Mouse (Mus musculus): Measurements from ENCODE around the gene Dynlt1b.
"Not testable (repeated sequence)": the region's sequence is repeated elsewhere in the genome, so short reads cannot be mapped to it uniquely, and the experiment has no call there.

Gene Dynlt1b

GRCm38 (mm10) chr17:6429945-6430344, at the start of gene Dynlt1b:
Gene Dynlt1b, plus strand, starts transcription at chr17:6430112.
- peak; percentile 100 for DNase-seq (ENCODE audit: low spot score)

DNA sequence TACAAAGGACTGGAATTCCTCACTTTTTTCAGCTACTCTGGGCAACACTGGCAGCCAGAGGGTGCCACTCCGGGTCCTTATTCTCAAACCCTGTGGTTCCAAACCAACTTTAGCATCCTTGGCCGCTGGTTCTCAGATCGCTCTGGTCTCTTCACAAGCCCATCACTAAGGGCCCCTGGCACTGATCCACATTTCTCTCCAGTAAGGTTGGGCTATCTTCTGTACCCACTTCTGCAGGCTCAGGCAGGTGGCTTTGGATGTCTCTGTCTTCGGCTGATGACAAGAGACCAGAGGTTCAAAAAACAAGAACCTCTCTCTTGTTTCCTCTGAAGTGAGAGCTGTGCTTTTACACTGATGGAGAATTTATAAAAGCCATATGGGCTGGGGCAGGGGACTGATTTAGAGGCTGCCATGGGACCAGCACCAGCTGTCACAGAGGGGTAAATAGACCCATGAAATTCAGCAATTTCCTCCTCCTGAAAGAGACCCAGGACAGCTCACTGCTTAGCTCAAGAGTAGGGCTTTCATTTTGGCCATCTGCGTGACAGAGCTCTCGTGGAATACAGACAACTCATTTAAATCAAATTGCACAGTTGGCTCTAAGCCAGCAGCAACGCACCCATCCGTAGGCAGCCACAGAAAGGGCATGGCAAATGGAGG, 49.6 kb upstream of the Dynlt1b start:
- not testable (repeated sequence) for DNase-seq (ENCODE audit: low spot score)

DNA sequence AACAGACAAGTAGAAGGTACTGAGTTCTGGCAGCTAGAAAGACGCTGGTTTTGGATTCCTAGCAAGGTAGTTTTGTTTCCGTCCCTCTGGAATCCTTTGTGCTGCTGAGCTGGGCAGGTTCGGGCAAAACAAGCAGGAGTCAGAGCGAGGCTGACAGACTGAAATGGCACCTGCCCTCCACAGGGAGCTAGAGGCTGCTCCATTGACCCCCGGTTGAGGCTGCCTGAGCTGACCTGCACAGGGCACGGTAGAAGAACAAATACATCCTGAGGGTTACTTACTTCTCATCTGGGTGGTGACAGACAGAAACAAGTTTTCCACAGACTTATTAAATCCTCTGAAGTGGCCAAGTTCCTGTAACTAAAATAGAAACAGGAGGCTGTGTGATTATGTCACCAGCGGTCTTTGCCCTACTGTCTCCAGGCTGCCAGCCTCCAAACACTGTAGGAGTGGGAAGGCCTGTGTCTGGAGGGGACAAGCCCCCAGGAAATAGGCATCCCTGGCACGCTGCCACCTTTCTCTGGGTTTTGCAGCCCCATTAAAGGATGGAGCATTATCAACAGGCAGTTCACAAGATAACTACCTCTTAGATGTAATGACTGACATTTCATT, 48.7 kb upstream of the Dynlt1b start:
- DNase-seq (ENCODE audit: low spot score) = not testable (repeated sequence)

DNA sequence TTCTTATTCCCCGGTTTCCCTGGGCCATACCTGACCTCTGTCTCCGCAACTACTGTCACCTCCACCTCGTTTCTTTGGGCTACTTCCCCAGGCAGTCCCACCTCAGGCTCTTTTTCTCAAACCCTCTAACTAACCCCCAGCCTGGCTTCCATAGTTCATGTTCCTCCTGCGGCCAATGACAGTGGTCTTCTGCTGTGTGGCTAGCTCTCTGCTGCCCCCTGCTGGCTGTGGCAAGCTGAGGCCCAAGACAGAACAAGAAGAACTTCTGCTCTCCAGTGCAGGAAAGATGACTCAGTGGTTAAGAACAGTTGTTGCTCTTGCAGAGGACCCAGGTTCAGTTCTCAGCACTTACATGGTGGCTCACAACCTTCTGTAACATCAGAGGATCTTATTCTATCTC, 43.0 kb upstream of the Dynlt1b start:
- not testable (repeated sequence) for DNase-seq (ENCODE audit: low spot score)

GRCm38 (mm10) chr17:6387380-6387911, 42.5 kb upstream of the Dynlt1b start:
- DNase-seq (ENCODE audit: low spot score) = not testable (repeated sequence)

GRCm38 (mm10) chr17:6389463-6389862, 40.4 kb upstream of the Dynlt1b start:
- DNase-seq (ENCODE audit: low spot score) = not testable (repeated sequence)

- DNase-seq (ENCODE audit: low spot score) = not testable (repeated sequence)
These were observed 39.2 kb upstream of the Dynlt1b start for GRCm38 (mm10) chr17:6390731-6391130.

- not testable (repeated sequence) for DNase-seq (ENCODE audit: low spot score)
These were observed 38.2 kb upstream of the Dynlt1b start for GRCm38 (mm10) chr17:6391736-6392135.

DNA sequence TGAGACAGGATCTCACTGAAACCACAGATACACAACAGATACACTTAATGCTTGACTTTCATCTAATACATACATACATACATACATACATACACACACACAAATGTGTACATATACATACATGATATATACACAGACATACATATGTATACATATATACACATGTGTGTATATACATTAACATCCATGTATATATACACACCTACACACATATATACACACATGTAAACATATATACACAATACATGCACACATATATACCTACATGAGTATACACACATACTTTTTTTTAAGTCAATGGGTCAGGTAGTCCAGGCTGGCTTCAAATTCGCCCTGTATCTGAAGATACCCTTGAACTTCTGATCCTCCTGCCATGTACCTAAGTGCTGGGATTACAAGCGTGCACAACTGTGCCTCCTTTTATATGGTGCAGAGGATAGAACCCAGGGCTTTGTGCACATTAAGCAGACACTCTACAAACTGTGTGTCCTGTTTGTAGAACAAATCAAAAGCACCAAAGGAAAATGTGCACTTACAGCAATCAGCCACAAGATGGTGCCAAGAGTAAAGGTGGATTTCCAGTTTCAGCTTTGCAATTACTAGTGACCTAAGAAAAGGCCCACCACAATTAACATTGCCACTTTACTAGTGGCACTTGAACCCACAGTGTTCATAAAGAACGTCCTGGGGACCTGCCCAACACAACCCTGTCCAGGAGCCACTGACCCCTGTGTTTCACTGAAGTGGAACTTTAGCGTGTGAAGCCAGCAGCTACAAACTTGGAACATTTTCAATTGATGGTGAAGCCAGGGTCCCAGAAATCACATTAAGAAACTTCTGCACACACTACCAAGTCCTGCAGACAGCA, 37.2 kb upstream of the Dynlt1b start:
- DNase-seq (ENCODE audit: low spot score) = not testable (repeated sequence)

GRCm38 (mm10) chr17:6398079-6398478, 31.8 kb upstream of the Dynlt1b start:
- not testable (repeated sequence) for DNase-seq (ENCODE audit: low spot score)

DNA sequence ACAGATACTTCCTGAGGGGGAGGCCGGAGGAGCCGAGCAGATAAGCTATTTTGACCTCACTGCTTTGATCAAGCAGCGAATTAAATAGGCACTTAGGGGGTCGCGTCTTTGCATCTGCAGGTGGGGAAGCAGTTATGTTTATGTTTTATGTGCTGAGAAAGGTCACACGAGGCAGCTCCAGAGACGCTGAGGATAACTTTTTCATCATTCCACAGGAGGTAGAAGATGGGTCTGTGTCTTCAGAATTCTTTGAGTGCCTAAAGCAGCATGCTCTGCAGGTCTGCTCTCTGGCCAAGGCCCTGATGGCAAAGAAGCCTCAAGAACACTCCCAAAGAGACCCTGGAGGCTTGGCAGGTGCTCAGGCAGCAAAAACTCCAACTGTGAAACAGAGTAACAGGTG, 31.1 kb upstream of the Dynlt1b start:
- DNase-seq (ENCODE audit: low spot score) = not testable (repeated sequence)

GRCm38 (mm10) chr17:6399281-6400096, 30.4 kb upstream of the Dynlt1b start:
- DNase-seq (ENCODE audit: low spot score) = not testable (repeated sequence)

- not testable (repeated sequence) for DNase-seq (ENCODE audit: low spot score)
These were observed 29.8 kb upstream of the Dynlt1b start for GRCm38 (mm10) chr17:6400097-6400489.

- DNase-seq (ENCODE audit: low spot score) = not testable (repeated sequence)
These were observed 25.4 kb upstream of the Dynlt1b start for GRCm38 (mm10) chr17:6404493-6404892.

DNA sequence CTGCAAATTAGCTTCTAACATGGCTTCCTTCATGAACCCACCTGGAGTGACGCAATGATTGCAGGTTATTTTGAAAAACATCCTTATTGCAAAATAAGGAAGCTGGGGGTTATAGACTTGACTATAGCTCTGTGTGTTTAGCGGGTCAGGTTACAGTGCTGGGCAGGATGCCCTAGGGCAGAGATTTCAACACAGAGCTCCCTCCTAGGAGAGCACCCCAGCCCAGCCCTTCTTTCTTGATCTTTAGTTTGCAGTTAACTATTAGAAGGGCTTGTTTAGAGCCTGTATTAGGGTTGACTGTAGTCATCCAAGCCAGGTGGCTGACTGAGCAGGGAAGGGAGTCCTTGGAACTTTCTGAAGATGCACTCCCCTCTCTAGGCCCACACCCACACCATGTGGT, 22.9 kb upstream of the Dynlt1b start:
- DNase-seq (ENCODE audit: low spot score) = not testable (repeated sequence)

DNA sequence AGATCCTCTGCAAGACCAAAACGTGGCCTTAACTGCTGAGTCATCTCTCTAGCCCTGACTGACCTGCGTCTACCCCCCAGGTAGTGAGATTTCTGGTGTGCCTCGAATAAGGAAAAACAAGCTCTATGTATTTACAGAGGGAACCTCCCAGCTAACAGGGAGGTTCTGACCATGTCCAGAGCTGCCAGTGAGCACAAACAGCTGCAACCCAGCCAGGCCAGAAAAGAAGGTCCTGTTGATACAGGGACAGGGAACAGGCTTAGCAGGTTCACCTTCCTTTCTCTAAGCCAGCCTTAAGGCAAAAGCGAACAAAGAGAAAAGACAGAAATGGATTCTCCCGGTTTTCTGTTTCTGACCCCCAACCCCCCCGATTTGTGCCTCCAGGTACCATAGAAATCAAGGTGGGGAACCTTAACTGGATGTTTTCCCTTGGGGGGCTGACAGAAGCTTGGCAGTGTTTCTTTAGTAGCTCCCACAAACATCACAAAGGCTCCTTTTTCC, 19.1 kb upstream of the Dynlt1b start:
- DNase-seq (ENCODE audit: low spot score) = not testable (repeated sequence)

GRCm38 (mm10) chr17:6417118-6417517, 12.8 kb upstream of the Dynlt1b start:
- DNase-seq (ENCODE audit: low spot score) = not testable (repeated sequence)

DNA sequence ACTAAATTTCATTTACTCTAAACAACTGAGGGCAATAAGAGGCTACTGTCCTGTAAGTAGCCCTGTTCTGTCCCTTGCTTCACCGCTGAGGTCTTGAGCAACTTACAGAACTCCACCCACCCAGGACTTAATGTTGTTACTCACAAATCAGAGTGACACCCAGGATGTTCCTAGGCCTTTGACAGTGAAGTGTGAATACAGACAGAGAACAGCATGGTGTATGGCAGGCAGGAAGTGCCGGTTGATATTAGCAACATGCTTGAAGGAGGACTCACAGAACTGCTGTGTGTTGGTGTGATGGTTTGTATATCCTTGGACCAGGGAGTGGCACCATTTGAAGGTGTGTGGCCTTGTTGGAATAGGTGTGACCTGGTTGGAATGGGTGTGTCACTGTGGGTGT, 9.4 kb upstream of the Dynlt1b start:
- DNase-seq (ENCODE audit: low spot score) = not testable (repeated sequence)

DNA sequence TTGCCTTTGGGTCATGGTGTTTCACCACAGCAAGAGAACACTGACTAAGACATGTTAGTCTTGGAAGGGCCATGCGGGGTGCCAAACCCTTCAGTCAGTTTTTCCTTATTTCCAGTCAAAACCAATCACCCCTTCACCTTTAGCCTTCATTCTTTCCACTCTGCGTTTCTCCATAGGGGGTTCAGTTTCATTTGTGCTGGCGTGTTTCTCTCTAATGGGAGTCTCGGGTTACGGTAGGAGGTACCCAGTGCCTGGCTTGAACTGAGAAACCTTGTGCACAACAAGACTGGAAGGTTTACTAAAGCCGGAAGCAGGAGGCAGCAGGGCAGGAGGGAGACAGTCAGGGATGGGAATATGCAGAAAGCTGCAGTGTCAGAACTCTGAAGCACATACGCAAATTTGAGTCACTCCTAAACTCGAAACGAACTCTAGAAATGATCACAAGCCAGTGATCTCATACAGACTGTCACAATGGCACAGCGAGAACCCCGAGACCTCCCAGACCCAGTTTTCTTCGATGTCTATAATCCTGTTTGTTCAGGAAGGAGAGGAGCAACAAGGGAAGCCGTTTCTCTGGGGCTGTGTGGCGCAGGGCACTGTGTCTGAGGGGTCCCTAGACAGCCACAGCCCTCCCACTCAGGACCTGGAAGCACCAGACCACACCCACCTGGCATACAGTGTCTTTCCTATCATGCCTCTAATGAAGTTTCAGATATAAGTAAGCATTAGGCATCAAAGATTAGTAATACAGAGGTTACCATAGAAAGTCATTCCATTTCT, 8.2 kb upstream of the Dynlt1b start:
- DNase-seq (ENCODE audit: low spot score) = not testable (repeated sequence)

DNA sequence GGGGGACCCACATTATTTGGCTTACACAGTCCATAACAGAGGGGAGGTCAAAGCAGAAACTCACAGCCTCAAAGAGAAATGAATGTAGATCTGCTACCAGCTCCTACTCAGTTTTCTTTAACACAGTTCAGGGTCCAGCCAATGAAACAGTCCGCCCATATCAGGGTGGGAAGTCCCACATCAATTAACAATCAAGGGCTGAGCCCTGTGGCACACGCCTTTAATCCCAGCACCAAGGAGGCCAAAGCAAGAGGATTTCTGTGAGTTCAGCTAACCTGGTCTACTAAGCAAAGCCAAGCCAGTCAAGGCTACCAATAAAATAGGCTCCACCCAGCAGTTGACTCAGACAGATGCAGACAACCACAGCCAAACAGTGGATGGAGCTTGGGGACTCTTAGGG, 7.5 kb upstream of the Dynlt1b start:
- not testable (repeated sequence) for DNase-seq (ENCODE audit: low spot score)

All from layer of hippocampus, adult 11-12 months (tissue).